Mouse (Mus musculus): Measurements from ENCODE around the gene Pars2. TPM values are rescaled to one million over a fixed set of nuclear protein-coding genes. Genes with fewer than 3 reads are reported as not detected.

The Pars2 gene
- polyA plus RNA-seq, 1 experiment: 4.7 TPM

DNA sequence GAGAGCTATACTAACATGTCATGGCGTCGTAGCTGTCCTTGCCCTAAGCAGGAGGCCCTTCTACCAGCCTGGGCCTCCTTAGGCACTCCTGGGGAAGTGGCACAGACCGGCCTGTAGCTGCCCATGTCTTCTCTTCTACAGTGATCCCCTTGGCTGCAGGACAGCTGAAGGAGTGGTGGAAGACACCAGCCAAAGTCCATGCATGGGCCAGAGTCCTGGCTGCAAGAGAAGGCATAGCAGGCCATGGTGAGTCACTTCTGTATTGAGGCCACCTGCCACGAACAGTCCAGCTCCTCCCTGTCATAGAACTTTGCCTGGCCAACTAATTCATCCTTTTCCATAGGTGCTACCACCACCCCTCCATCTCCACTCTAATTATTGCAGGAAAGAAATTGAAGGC lies 32.0 kb upstream of the Pars2 start:
- no peak overlapping the region for H3ac ChIP-seq (ENCODE audit: control insufficient read depth, insufficient read length)
- H3K36me3 ChIP-seq (ENCODE audit: control insufficient read depth, insufficient read depth): no peaks in the 10 kb centered on the region
- peaks cover 26% of the 10 kb centered on the region for H3K27me3 ChIP-seq (ENCODE audit: control insufficient read depth, insufficient read depth, insufficient read length)
- no peaks in the 10 kb centered on the region for H3K79me2 ChIP-seq (ENCODE audit: control insufficient read depth, insufficient read depth)
- no peak overlapping the region for H3K4me2 ChIP-seq (ENCODE audit: low read depth)
- TF ChIP-seq CEBPB (IDR thresholded peaks at IDR 0.05; ENCODE audit: insufficient read depth, poor library complexity, severe bottlenecking): no peak
- TF ChIP-seq MYOG (IDR thresholded peaks at IDR 0.05; ENCODE audit: control insufficient read depth in 1 of 3, insufficient read depth in 1 of 3, insufficient read length in 2 of 3, low read depth in 2 of 3): no peak
- no peak for TF ChIP-seq POLR2AphosphoS2 (IDR thresholded peaks at IDR 0.05; ENCODE audit: insufficient read length, low read depth)
- TF ChIP-seq TCF3 (IDR thresholded peaks at IDR 0.05; ENCODE audit: insufficient read length, low read depth): no peak
- TF ChIP-seq MAX (IDR thresholded peaks at IDR 0.05; ENCODE audit: low read depth): no peak
- no peak overlapping the region for H3K4me3 ChIP-seq

DNA sequence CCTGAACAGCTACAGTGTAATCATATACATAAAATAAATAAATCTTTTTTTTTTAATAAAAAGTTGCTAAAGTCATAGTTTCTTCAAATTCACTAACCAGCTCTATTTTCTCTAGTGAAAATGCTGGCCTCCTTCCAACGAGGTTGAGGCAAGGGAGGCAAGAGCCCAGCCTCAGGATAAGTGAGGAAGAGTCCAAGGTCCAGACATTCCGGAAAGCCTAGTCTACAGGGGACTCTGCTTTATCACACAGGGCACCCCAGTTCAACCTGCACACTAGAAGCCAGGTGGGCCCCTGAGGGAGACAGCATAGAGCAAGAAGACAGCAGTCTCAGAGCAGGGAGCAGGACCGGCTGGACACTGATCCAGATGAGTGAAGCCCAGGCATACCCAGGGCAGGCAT lies 29.4 kb upstream of the Pars2 start:
- no peak overlapping the region for H3K4me2 ChIP-seq (ENCODE audit: low read depth)
- H3K79me2 ChIP-seq (ENCODE audit: control insufficient read depth, insufficient read depth): no peaks in the 10 kb centered on the region
- no peak overlapping the region for H3K4me3 ChIP-seq
- no peak overlapping the region for H3ac ChIP-seq (ENCODE audit: control insufficient read depth, insufficient read length)
- peaks cover 43% of the 10 kb centered on the region for H3K27me3 ChIP-seq (ENCODE audit: control insufficient read depth, insufficient read depth, insufficient read length)
- TF ChIP-seq USF1 (IDR thresholded peaks at IDR 0.05; ENCODE audit: low read depth) (no peak), POLR2A (IDR thresholded peaks at IDR 0.05; ENCODE audit: insufficient read length, low read depth) (no peak), MAX (IDR thresholded peaks at IDR 0.05; ENCODE audit: low read depth) (no peak)
- no peaks in the 10 kb centered on the region for H3K36me3 ChIP-seq (ENCODE audit: control insufficient read depth, insufficient read depth)

- no peak within 1 kb of the TSS for H3K4me2 ChIP-seq (ENCODE audit: low read depth)
- H3K4me3 ChIP-seq: no peak within 1 kb of the TSS
- TF ChIP-seq REST (IDR thresholded peaks at IDR 0.05; ENCODE audit: insufficient read depth, insufficient read length) (no peak), SRF (IDR thresholded peaks at IDR 0.05; ENCODE audit: control insufficient read depth, insufficient read length, low read depth) (no peak), MYOG (IDR thresholded peaks at IDR 0.05; ENCODE audit: control insufficient read depth in 1 of 3, insufficient read depth in 1 of 3, insufficient read length in 2 of 3, low read depth in 2 of 3) (no peak), POLR2AphosphoS2 (IDR thresholded peaks at IDR 0.05; ENCODE audit: insufficient read length, low read depth) (no peak), CEBPB (IDR thresholded peaks at IDR 0.05; ENCODE audit: insufficient read depth, poor library complexity, severe bottlenecking) (no peak), MAX (IDR thresholded peaks at IDR 0.05; ENCODE audit: low read depth) (no peak), E2F4 (IDR thresholded peaks at IDR 0.05; ENCODE audit: insufficient read depth) (no peak), POLR2A (IDR thresholded peaks at IDR 0.05; ENCODE audit: insufficient read length, low read depth) (no peak), MYOD1 (IDR thresholded peaks at IDR 0.05; ENCODE audit: control insufficient read depth in 1 of 3, insufficient read length in 2 of 3, low read depth in 2 of 3) (no peak), USF1 (IDR thresholded peaks at IDR 0.05; ENCODE audit: low read depth) (no peak), TCF12 (IDR thresholded peaks at IDR 0.05; ENCODE audit: insufficient read depth, poor library complexity, severe bottlenecking) (no peak), TCF3 (IDR thresholded peaks at IDR 0.05; ENCODE audit: insufficient read length, low read depth) (no peak)
Observed at GRCm38 (mm10) chr4:106622030-106622493, 28.8 kb upstream of the Pars2 start, which contains the start of gene Ttc22. Ttc22 (plus strand) TSS chr4:106622432.

GRCm38 (mm10) chr4:106622712-106623111 lies 28.2 kb upstream of the Pars2 start:
- H3K27me3 ChIP-seq (ENCODE audit: control insufficient read depth, insufficient read depth, insufficient read length): peaks cover 43% of the 10 kb centered on the region
- H3K4me2 ChIP-seq (ENCODE audit: low read depth): no peak overlapping the region

More at GRCm38 (mm10) chr4:106622030-106622493, 28.8 kb upstream of the Pars2 start, which contains the start of gene Ttc22:
- no peaks in the 10 kb centered on the region for H3K36me3 ChIP-seq (ENCODE audit: control insufficient read depth, insufficient read depth)
- peaks cover 43% of the 10 kb centered on the region for H3K27me3 ChIP-seq (ENCODE audit: control insufficient read depth, insufficient read depth, insufficient read length)
- H3K79me2 ChIP-seq (ENCODE audit: control insufficient read depth, insufficient read depth): no peaks in the 10 kb centered on the region
- no peak within 1 kb of the TSS for H3ac ChIP-seq (ENCODE audit: control insufficient read depth, insufficient read length)

DNA sequence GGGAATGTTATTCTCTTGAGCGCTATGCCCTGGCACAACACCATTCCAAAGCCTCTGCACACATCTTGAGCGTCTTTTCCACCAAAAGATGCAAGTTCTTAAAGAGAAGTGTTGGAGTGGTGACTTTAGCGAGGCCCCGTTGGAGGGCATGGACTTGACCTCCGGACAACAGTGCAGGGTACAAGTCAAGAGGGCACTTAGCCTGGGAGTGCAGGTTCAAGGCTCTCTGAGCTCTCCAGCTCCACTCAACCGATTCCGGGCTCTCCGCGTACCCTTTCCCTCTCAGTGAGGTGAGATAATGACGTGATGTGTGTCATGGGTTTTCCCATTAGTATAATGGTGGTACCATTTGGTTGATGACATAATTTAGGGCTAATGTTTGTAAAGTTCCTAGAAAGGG lies 26.6 kb upstream of the Pars2 start:
- no peak overlapping the region for H3ac ChIP-seq (ENCODE audit: control insufficient read depth, insufficient read length)
- no peak overlapping the region for H3K4me3 ChIP-seq
- peaks cover 43% of the 10 kb centered on the region for H3K27me3 ChIP-seq (ENCODE audit: control insufficient read depth, insufficient read depth, insufficient read length)
- H3K79me2 ChIP-seq (ENCODE audit: control insufficient read depth, insufficient read depth): no peaks in the 10 kb centered on the region
- no peak overlapping the region for H3K4me2 ChIP-seq (ENCODE audit: low read depth)
- no peaks in the 10 kb centered on the region for H3K36me3 ChIP-seq (ENCODE audit: control insufficient read depth, insufficient read depth)
- TF ChIP-seq E2F4 (IDR thresholded peaks at IDR 0.05; ENCODE audit: insufficient read depth) (no peak), USF1 (IDR thresholded peaks at IDR 0.05; ENCODE audit: low read depth) (no peak), POLR2A (IDR thresholded peaks at IDR 0.05; ENCODE audit: insufficient read length, low read depth) (no peak), CEBPB (IDR thresholded peaks at IDR 0.05; ENCODE audit: insufficient read depth, poor library complexity, severe bottlenecking) (no peak), MAX (IDR thresholded peaks at IDR 0.05; ENCODE audit: low read depth) (no peak), POLR2AphosphoS2 (IDR thresholded peaks at IDR 0.05; ENCODE audit: insufficient read length, low read depth) (no peak), MYOG (IDR thresholded peaks at IDR 0.05; ENCODE audit: control insufficient read depth in 1 of 3, insufficient read depth in 1 of 3, insufficient read length in 2 of 3, low read depth in 2 of 3) (no peak), TCF3 (IDR thresholded peaks at IDR 0.05; ENCODE audit: insufficient read length, low read depth) (no peak), MYOD1 (IDR thresholded peaks at IDR 0.05; ENCODE audit: control insufficient read depth in 1 of 3, insufficient read length in 2 of 3, low read depth in 2 of 3) (no peak), SRF (IDR thresholded peaks at IDR 0.05; ENCODE audit: control insufficient read depth, insufficient read length, low read depth) (no peak), TCF12 (IDR thresholded peaks at IDR 0.05; ENCODE audit: insufficient read depth, poor library complexity, severe bottlenecking) (no peak), REST (IDR thresholded peaks at IDR 0.05; ENCODE audit: insufficient read depth, insufficient read length) (no peak)

More at GRCm38 (mm10) chr4:106622712-106623111, 28.2 kb upstream of the Pars2 start:
- Histone ChIP-seq H3K79me2 (ENCODE audit: control insufficient read depth, insufficient read depth) (no peaks in the 10 kb centered on the region), H3ac (ENCODE audit: control insufficient read depth, insufficient read length) (no peak overlapping the region), H3K36me3 (ENCODE audit: control insufficient read depth, insufficient read depth) (no peaks in the 10 kb centered on the region), H3K4me3 (no peak overlapping the region)
- TF ChIP-seq MAX (IDR thresholded peaks at IDR 0.05; ENCODE audit: low read depth): no peak
- no peak for TF ChIP-seq TCF3 (IDR thresholded peaks at IDR 0.05; ENCODE audit: insufficient read length, low read depth)
- TF ChIP-seq MYOG (IDR thresholded peaks at IDR 0.05; ENCODE audit: control insufficient read depth in 1 of 3, insufficient read depth in 1 of 3, insufficient read length in 2 of 3, low read depth in 2 of 3): no peak
- TF ChIP-seq MYOD1 (IDR thresholded peaks at IDR 0.05; ENCODE audit: control insufficient read depth in 1 of 3, insufficient read length in 2 of 3, low read depth in 2 of 3): no peak
- TF ChIP-seq E2F4 (IDR thresholded peaks at IDR 0.05; ENCODE audit: insufficient read depth): no peak
- TF ChIP-seq TCF12 (IDR thresholded peaks at IDR 0.05; ENCODE audit: insufficient read depth, poor library complexity, severe bottlenecking): no peak
- no peak for TF ChIP-seq CEBPB (IDR thresholded peaks at IDR 0.05; ENCODE audit: insufficient read depth, poor library complexity, severe bottlenecking)
- TF ChIP-seq USF1 (IDR thresholded peaks at IDR 0.05; ENCODE audit: low read depth): no peak
- TF ChIP-seq POLR2AphosphoS2 (IDR thresholded peaks at IDR 0.05; ENCODE audit: insufficient read length, low read depth): no peak
